Mouse (Mus musculus): ENCODE data around the gene Tmem44.

DNA sequence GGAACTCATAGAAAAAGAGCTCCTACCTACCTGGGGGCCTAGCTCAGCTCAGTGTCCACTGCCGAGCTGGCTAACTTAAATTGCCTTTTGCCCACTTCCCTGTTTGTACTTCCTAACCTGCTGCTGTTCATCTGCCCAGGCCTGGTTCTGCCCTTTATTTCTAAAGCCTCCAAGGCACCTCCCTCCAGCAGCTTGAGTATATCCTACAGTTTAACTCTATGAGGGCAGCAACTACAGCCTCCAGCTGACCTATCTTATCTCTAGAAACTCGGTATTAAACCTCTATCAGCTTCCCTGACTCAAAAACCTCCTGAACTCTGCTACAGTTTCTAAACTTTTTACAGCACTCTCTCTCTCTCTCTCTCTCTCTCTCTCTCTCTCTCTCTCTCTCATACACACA lies 78.7 kb downstream of the Tmem44 start:
- no peak for TF ChIP-seq TAL1 (IDR thresholded peaks at IDR 0.05; ENCODE audit: low read length)
- no peak for TF ChIP-seq GATA1 (IDR thresholded peaks at IDR 0.05; ENCODE audit: low read length)
